Mouse (Mus musculus): ENCODE results near the gene Tmem114.

GRCm38 (mm10) chr16:8446256-8446655, 21.3 kb upstream of the Tmem114 start:
- no peak for TF ChIP-seq POLR2A (IDR thresholded peaks at IDR 0.05; ENCODE audit: low read depth, low read length)
- no peak for TF ChIP-seq CTCF (IDR thresholded peaks at IDR 0.05; ENCODE audit: extremely low read depth, insufficient read depth, insufficient read length, insufficient replicate concordance)
